Mouse (Mus musculus): Measurements from ENCODE around the gene Gsg1l2. TPM values are rescaled to one million over a fixed set of nuclear protein-coding genes. Genes with fewer than 3 reads are reported as not detected.

The Gsg1l2 gene
- total RNA-seq, 2 experiments from 2014 or later, result not detected

- DNase-seq, result peak; percentile 24
- intact Hi-C loops (cut with DNase I), result loop anchor here (10.0 kb wide), 1 partner anchor 153 kb away; the partner anchor contains the start of genes Cfap52 and Stx8
These were observed 37.1 kb downstream of the Gsg1l2 start for GRCm38 (mm10) chr11:67811535-67811934.

- intact Hi-C loops (cut with DNase I), result loop anchor here (5.0 to 10.0 kb wide), 4 partner anchors 65 to 588 kb away; partner anchors contain the start of genes Cfap52, Stx8 and Usp43
- DNase-seq, result peak; percentile 45
These were observed 45.2 kb downstream of the Gsg1l2 start for GRCm38 (mm10) chr11:67819604-67820003.

- intact Hi-C loops (cut with DNase I), result loop anchor here (5.0 to 10.0 kb wide), 2 partner anchors 65 to 102 kb away; partner anchors contain the start of gene Usp43
These were observed 45.8 kb downstream of the Gsg1l2 start for GRCm38 (mm10) chr11:67820221-67820620.

GRCm38 (mm10) chr11:67821560-67821959 lies 47.2 kb downstream of the Gsg1l2 start:
- intact Hi-C loops (cut with DNase I), result loop anchor here (5.0 to 10.0 kb wide), 2 partner anchors 63 to 101 kb away; partner anchors contain the start of gene Usp43
- peak; percentile 29 for DNase-seq

More at GRCm38 (mm10) chr11:67820221-67820620, 45.8 kb downstream of the Gsg1l2 start:
- DNase-seq, result peak; percentile 52

GRCm38 (mm10) chr11:67828360-67829059 lies 54.1 kb downstream of the Gsg1l2 start:
- no peak for DNase-seq
- intact Hi-C loops (cut with DNase I), result loop anchor here (10.0 kb wide), 1 partner anchor 56 kb away; no protein-coding TSS in a partner anchor

GRCm38 (mm10) chr11:67829530-67829929 lies 55.1 kb downstream of the Gsg1l2 start:
- intact Hi-C loops (cut with DNase I), result loop anchor here (10.0 kb wide), 1 partner anchor 55 kb away; no protein-coding TSS in a partner anchor
- DNase-seq, result no peak

GRCm38 (mm10) chr11:67831820-67832219 lies 57.4 kb downstream of the Gsg1l2 start:
- intact Hi-C loops (cut with DNase I), result no loop called here
- DNase-seq, result peak; percentile 24

GRCm38 (mm10) chr11:67835408-67836078 lies 61.1 kb downstream of the Gsg1l2 start:
- intact Hi-C loops (cut with DNase I), result no loop called here
- DNase-seq, result no peak

Other genes starting within 250 kb of the Gsg1l2 start
- gene Rcvrn, start 79.3 kb upstream of the Gsg1l2 start, total RNA-seq (2021), result 1 to 10 TPM; 1.5 to 2.4 TPM
- under 1 TPM; 0.30 to 0.34 TPM for gene Glp2r, start 3.5 kb upstream of the Gsg1l2 start, total RNA-seq (2021)
- under 1 TPM in 1 of 2 experiments, not detected in 1; 0.98 TPM for gene Dhrs7c, start 23.6 kb downstream of the Gsg1l2 start, total RNA-seq (2021)
- 10 to 100 TPM; 32.2 to 33.3 TPM for gene Usp43, start 147.5 kb downstream of the Gsg1l2 start, total RNA-seq (2021)
- 1 to 10 TPM; 2.0 to 5.7 TPM for gene Cfap52, start 191.0 kb downstream of the Gsg1l2 start, total RNA-seq (2021)
- gene Stx8, start 191.6 kb downstream of the Gsg1l2 start, total RNA-seq (2021), result 10 to 100 TPM; 26.7 to 30.1 TPM

Data from left cerebral cortex, postnatal 4 days (tissue).